Mouse (Mus musculus) neural tube, embryonic 15.5 days (tissue): ENCODE measurements around the gene Xrcc5. TPM values are rescaled to one million over a fixed set of nuclear protein-coding genes. Genes with fewer than 3 reads are reported as not detected.

Experiments used
- ATAC-seq: fragments of 200-750 bp; cut with Nextera tagmentation; 2 replicates; pipeline ENCODE4 v1.8.0; 2017; ENCODE audit warnings: mild to moderate bottlenecking, moderate TSS enrichment, moderate library complexity; ENCODE audit not compliant: low FRiP score
- H3K27ac ChIP-seq: fragments of 300-500 bp; sonication (generic); replicated peaks from 2 replicates; pipeline ENCODE4 v1.5.1; 2015; ENCODE audit warnings: mild to moderate bottlenecking, inconsistent platforms
- H3K27me3 ChIP-seq: fragments of 300-500 bp; sonication (generic); replicated peaks from 2 replicates; pipeline ENCODE4 v1.6.1; 2015; ENCODE audit warnings: inconsistent platforms
- H3K36me3 ChIP-seq: fragments of 300-500 bp; sonication (generic); 2 replicates; pipeline ENCODE4 v1.6.1; 2015; ENCODE audit warnings: inconsistent platforms
- H3K4me1 ChIP-seq: fragments of 300-500 bp; sonication (generic); 2 replicates; pipeline ENCODE4 v1.6.1; 2015; ENCODE audit warnings: inconsistent platforms
- H3K4me2 ChIP-seq: fragments of 300-500 bp; sonication (generic); 2 replicates; pipeline ENCODE4 v1.6.1; 2015; ENCODE audit warnings: inconsistent platforms, mild to moderate bottlenecking, moderate library complexity
- H3K4me3 ChIP-seq: fragments of 300-500 bp; sonication (generic); replicated peaks from 2 replicates; pipeline ENCODE4 v1.5.1; 2015; ENCODE audit warnings: mild to moderate bottlenecking, inconsistent platforms
- H3K9ac ChIP-seq: fragments of 300-500 bp; sonication (generic); replicated peaks from 2 replicates; pipeline ENCODE4 v1.6.1; 2015; ENCODE audit warnings: mild to moderate bottlenecking, inconsistent platforms
- H3K9me3 ChIP-seq: fragments of 300-500 bp; sonication (generic); replicated peaks from 2 replicates; pipeline ENCODE4 v1.6.1; 2016; ENCODE audit warnings: inconsistent platforms
- WGBS: fragments of 180-500 bp; shearing (Covaris S2); methylation state at CpG from one replicate; pipeline ENCODE4 v1.1.7; 2015; ENCODE audit warnings: mixed read lengths; 5-methylcytosine and 5-hydroxymethylcytosine counted together
- polyA plus RNA-seq: library from polyadenylated mRNA; unstranded; fragments of >200 nt; fragmentation: Nextera tagmentation; extraction: Ambion mirVana; gene quantifications from 2 replicates; pipeline ENCODE4 v1.2.1, GENCODE M21; 2015

Xrcc5 gene
- polyA plus RNA-seq, 1 experiment from 2014 or later, result 15.1 TPM

GRCm38 (mm10) chr1:72293869-72294663, 13.2 kb upstream of the Xrcc5 start:
- Histone ChIP-seq H3K4me3 (no peak overlapping the region), H3K4me1 (no peaks in the 10 kb centered on the region), H3K4me2 (no peak overlapping the region), H3K36me3 (peaks cover 20% of the 10 kb centered on the region), H3K9me3 (no peaks in the 10 kb centered on the region; the same call in 1 of the 2 replicates), H3K27ac (no peak overlapping the region), H3K27me3 (no peaks in the 10 kb centered on the region), H3K9ac (no peak overlapping the region)
- no peak for ATAC-seq
- WGBS, result 73% methylated on average over 4 of the region's 4 CpGs

DNA sequence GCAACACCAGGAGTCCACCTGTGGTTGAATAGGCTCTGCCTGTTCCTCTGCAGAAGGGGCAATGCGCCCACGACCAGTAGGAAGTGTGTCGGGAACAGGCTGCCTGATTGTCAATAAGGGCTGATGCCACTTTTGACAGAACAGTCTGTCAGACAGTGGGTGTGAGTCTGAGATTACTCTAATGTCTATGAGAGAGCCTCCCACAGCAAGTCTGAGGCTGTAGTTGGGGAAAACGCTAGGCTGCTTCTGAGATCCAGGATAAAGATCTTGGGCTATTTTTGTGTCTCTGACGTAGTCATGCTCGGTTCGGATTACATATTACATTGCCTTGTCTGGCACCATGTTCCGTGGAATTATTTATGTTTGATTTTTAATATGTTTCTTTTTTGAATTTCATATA, 11.5 kb upstream of the Xrcc5 start:
- no peak for ATAC-seq
- Histone ChIP-seq H3K4me2 (no peak overlapping the region), H3K27me3 (no peaks in the 10 kb centered on the region), H3K4me3 (no peak overlapping the region), H3K9ac (no peak overlapping the region), H3K4me1 (no peaks in the 10 kb centered on the region), H3K9me3 (no peaks in the 10 kb centered on the region; the same call in 1 of the 2 replicates), H3K36me3 (peaks cover 35% of the 10 kb centered on the region), H3K27ac (no peak overlapping the region)
- WGBS, result 92% methylated on average over 8 of the region's 8 CpGs

- Histone ChIP-seq H3K4me1 (0 out of 2 replicates have a peak, but pooled peaks cover 3% of the 10 kb centered on the region), H3K27ac (no peak overlapping the region), H3K4me3 (no peak overlapping the region), H3K36me3 (peaks cover 36% of the 10 kb centered on the region), H3K27me3 (no peaks in the 10 kb centered on the region), H3K9ac (no peak overlapping the region), H3K4me2 (no peak overlapping the region), H3K9me3 (no peaks in the 10 kb centered on the region)
- no peak for ATAC-seq
- 91% methylated on average over 1 of the region's 1 CpGs for WGBS
Measured at GRCm38 (mm10) chr1:72301845-72302244, 5.4 kb upstream of the Xrcc5 start.

DNA sequence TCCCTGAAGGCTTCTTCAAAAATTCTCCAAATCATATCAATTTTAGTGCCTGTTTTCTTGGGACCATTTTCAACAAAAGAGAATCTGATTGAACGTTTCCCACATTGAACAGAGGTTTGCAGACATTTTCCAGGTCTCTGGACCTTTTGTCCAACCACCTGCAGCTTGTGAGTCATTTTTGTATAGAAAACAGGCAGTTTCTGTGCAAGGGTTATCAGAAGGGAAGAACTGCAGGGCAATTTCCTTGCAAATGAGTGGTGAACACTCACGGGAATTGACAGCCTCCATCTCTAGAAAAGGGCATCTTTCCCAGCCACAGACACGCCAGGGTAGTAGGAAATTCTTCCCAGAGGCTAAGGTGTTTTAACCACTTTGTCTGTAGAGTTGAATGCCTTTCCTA, 980 bp upstream of the Xrcc5 start:
- no peak overlapping the region for H3K9ac ChIP-seq
- H3K27ac ChIP-seq, result peak overlapping the region; percentile 91

DNA sequence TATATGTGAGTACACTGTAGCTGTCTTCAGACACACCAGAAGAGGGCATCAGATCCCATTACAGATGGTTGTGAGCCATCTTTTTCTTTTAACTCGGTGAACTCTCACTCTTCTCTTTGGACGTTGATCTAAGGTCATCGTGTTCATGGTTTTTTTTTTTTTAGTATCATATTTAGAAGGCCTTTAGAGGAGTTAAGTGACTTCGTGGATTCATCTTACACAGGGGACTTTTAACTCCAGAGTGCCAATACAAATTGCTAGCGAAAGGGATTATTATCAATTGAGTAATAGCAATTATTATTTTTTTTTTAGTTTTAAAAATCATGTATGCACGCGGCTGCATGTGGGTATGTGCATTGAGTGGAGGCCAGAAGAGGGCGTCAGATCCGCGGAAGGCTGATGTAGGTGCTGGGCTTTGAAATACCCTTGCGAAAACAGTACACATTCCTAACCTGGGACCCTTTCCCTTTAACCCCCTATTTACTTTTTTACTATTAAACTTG, 491 bp upstream of the Xrcc5 start:
- 2% methylated on average over 11 of the region's 11 CpGs for WGBS
- peak overlapping the region; percentile 60 for H3K4me3 ChIP-seq
- peak overlapping the region; percentile 67 for H3K4me2 ChIP-seq
- no peaks in the 10 kb centered on the region for H3K27me3 ChIP-seq
- peak; percentile 82 for ATAC-seq
- peak overlapping the region; percentile 91 for H3K27ac ChIP-seq
- peaks cover 11% of the 10 kb centered on the region for H3K4me1 ChIP-seq
- peak overlapping the region; percentile 68 for H3K9ac ChIP-seq
- H3K9me3 ChIP-seq, result no peaks in the 10 kb centered on the region
- no peaks in the 10 kb centered on the region; the same call in 1 of the 2 replicates for H3K36me3 ChIP-seq

More for the DNA sequence above, 980 bp upstream of the Xrcc5 start:
- Histone ChIP-seq H3K9me3 (no peaks in the 10 kb centered on the region), H3K4me2 (peak overlapping the region; percentile 67), H3K27me3 (no peaks in the 10 kb centered on the region), H3K36me3 (peaks cover 4% of the 10 kb centered on the region), H3K4me3 (no peak overlapping the region), H3K4me1 (peaks cover 11% of the 10 kb centered on the region)
- WGBS, result 24% methylated on average over 3 of the region's 3 CpGs
- ATAC-seq, result no peak

- no peaks in the 10 kb centered on the region for H3K36me3 ChIP-seq
- no peak overlapping the region for H3K4me3 ChIP-seq
- H3K4me1 ChIP-seq, result peaks cover 11% of the 10 kb centered on the region
- WGBS, result 68% methylated on average over 4 of the region's 4 CpGs
- H3K27me3 ChIP-seq, result no peaks in the 10 kb centered on the region
- H3K9me3 ChIP-seq, result no peaks in the 10 kb centered on the region
- H3K4me2 ChIP-seq, result no peak overlapping the region
- ATAC-seq, result no peak
- H3K9ac ChIP-seq, result no peak overlapping the region
- no peak overlapping the region for H3K27ac ChIP-seq
Measured at GRCm38 (mm10) chr1:72308919-72309318, 1.7 kb downstream of the Xrcc5 start.

GRCm38 (mm10) chr1:72309744-72310424, 2.7 kb downstream of the Xrcc5 start:
- no peak for ATAC-seq
- no peak overlapping the region for H3K4me3 ChIP-seq
- no peaks in the 10 kb centered on the region for H3K27me3 ChIP-seq
- H3K27ac ChIP-seq, result no peak overlapping the region
- no peaks in the 10 kb centered on the region for H3K9me3 ChIP-seq
- 59% methylated on average over 6 of the region's 6 CpGs for WGBS
- H3K36me3 ChIP-seq, result no peaks in the 10 kb centered on the region
- H3K4me2 ChIP-seq, result no peak overlapping the region
- H3K9ac ChIP-seq, result no peak overlapping the region
- H3K4me1 ChIP-seq, result peaks cover 11% of the 10 kb centered on the region

DNA sequence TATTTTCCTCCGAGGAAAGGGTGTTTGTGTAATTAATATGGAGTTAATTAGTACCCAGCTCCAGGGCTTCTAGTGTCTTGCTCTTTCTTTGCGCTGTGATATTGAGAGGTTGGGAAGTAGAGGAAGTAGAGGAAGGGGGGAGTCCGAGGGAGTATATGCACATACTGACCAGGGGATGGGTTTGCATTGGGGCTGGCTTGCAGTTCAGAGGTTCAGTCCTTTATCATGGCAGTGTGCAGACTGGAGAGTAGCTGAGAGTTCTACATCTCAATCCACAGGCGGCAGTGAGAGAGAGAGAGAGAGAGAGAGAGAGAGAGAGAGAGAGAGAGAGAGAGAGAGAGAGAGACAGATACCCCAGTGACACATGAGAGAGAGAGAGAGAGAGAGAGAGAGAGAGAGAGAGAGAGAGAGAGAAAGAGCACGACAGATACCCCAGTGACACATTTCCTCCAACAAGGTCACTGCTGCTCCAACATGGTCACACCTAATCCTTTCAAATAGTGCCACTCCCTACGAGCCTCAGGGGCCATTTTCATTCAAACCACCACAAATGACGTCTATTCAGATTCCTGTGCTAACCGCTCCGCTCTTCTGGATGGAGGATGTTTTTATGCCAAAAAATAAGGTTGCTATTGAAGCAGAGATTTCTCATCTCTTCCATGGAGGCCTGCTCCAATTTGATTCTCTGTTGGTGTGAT, 5.6 kb downstream of the Xrcc5 start:
- WGBS, result 87% methylated on average over 9 of the region's 9 CpGs
- H3K9ac ChIP-seq, result no peak overlapping the region
- H3K4me1 ChIP-seq, result peaks cover 7% of the 10 kb centered on the region
- no peak overlapping the region for H3K4me2 ChIP-seq
- H3K9me3 ChIP-seq, result no peaks in the 10 kb centered on the region
- 0 out of 2 replicates have a peak, but pooled peaks cover 4% of the 10 kb centered on the region for H3K36me3 ChIP-seq
- H3K27ac ChIP-seq, result no peak overlapping the region
- no peak for ATAC-seq
- H3K4me3 ChIP-seq, result no peak overlapping the region
- no peaks in the 10 kb centered on the region for H3K27me3 ChIP-seq

DNA sequence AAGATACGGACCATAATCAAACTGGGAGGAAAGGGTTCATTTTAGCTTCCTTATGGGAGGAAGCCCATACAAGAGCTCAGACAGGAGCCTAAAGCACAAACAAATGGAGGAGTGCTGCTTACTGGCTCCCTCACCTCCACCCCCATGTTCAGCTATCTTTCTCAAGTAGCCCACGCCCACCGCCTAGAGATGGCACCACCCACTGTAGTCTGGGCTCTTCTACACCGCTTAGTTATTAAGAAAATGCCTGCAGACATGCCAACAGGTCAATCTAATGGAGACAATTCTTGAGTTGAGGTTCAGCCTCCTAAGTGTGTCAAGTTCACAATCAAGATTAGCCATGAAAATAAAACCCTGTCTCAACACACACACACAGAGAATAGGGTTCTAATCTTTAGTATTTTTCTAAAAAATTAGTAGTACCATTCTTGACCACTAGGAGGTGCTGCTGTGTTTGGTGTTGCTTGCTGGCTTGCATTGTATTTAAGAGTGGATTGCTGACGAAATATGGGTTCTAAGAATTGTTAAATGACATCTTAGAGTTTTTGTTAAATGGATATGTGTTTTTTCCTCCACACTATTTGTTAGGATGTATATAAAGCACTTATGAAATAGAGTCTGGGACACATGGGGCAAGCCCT, 6.3 kb downstream of the Xrcc5 start:
- Histone ChIP-seq H3K27ac (no peak overlapping the region), H3K9ac (no peak overlapping the region), H3K4me2 (no peak overlapping the region), H3K36me3 (0 out of 2 replicates have a peak, but pooled peaks cover 4% of the 10 kb centered on the region), H3K4me1 (peaks cover under 1% of the 10 kb centered on the region), H3K4me3 (no peak overlapping the region), H3K9me3 (no peaks in the 10 kb centered on the region), H3K27me3 (no peaks in the 10 kb centered on the region)
- 0 out of 2 replicates have a peak, but pooled peaks have one; percentile 40 for ATAC-seq
- 78% methylated on average over 5 of the region's 5 CpGs for WGBS

DNA sequence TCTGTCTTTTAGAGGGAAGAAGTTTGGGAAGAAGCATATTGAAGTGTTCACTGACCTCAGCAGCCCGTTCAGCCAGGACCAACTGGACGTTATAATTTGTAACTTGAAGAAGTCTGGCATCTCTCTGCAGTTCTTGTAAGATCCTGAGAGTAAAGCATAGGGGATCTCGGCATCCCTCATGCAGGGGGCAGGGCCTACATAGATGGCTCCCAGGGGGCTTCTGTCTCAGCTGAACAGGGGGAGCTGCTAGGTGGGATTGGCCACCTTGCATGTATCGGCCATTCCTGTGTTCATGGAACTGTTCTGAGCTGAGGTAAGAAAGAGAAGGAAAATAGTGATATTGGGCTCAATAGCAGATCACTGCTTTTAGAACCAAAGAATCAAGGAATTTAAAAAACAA, 8.2 kb downstream of the Xrcc5 start:
- peaks cover 9% of the 10 kb centered on the region for H3K36me3 ChIP-seq
- H3K4me1 ChIP-seq, result no peaks in the 10 kb centered on the region
- ATAC-seq, result no peak
- H3K27me3 ChIP-seq, result no peaks in the 10 kb centered on the region
- H3K27ac ChIP-seq, result no peak overlapping the region
- H3K9me3 ChIP-seq, result no peaks in the 10 kb centered on the region
- 85% methylated on average over 4 of the region's 4 CpGs for WGBS
- H3K4me3 ChIP-seq, result no peak overlapping the region
- no peak overlapping the region for H3K4me2 ChIP-seq
- no peak overlapping the region for H3K9ac ChIP-seq

GRCm38 (mm10) chr1:72316409-72316808, 9.2 kb downstream of the Xrcc5 start:
- no peaks in the 10 kb centered on the region for H3K4me1 ChIP-seq
- no peaks in the 10 kb centered on the region for H3K9me3 ChIP-seq
- no peak overlapping the region for H3K4me3 ChIP-seq
- H3K4me2 ChIP-seq, result no peak overlapping the region
- H3K36me3 ChIP-seq, result peaks cover 14% of the 10 kb centered on the region
- no peak overlapping the region for H3K9ac ChIP-seq
- 62% methylated on average over 8 of the region's 8 CpGs for WGBS
- ATAC-seq, result no peak
- no peak overlapping the region for H3K27ac ChIP-seq
- no peaks in the 10 kb centered on the region for H3K27me3 ChIP-seq
